Mouse (Mus musculus): Measurements from ENCODE around the gene Fubp1. TPM values are rescaled to one million over a fixed set of nuclear protein-coding genes. Genes with fewer than 3 reads are reported as not detected.
"Not testable (repeated sequence)": the region's sequence is repeated elsewhere in the genome, so short reads cannot be mapped to it uniquely, and the experiment has no call there.

Gene Fubp1
- total RNA-seq, 2 experiments from 2014 or later = 105 to 116 TPM

- no peak for DNase-seq (ENCODE audit: low spot score in 2 of 2)
Observed at GRCm38 (mm10) chr3:152192238-152192931, 17.8 kb upstream of the Fubp1 start.

GRCm38 (mm10) chr3:152193177-152193576 is 17.0 kb upstream of the Fubp1 start:
- no peak for DNase-seq (ENCODE audit: low spot score in 2 of 2)

GRCm38 (mm10) chr3:152193635-152194097 is 16.6 kb upstream of the Fubp1 start:
- peak; percentile 52 to 78 for DNase-seq (ENCODE audit: low spot score in 2 of 2)

GRCm38 (mm10) chr3:152197246-152197645 is 13.0 kb upstream of the Fubp1 start:
- not testable (repeated sequence) for DNase-seq (ENCODE audit: low spot score in 2 of 2)

- DNase-seq (ENCODE audit: low spot score in 2 of 2) = no peak
Observed at GRCm38 (mm10) chr3:152199125-152199524, 11.1 kb upstream of the Fubp1 start.

- no peak for DNase-seq (ENCODE audit: low spot score in 2 of 2)
Observed at GRCm38 (mm10) chr3:152201181-152201580, 9.0 kb upstream of the Fubp1 start.

GRCm38 (mm10) chr3:152201651-152202050 is 8.6 kb upstream of the Fubp1 start:
- DNase-seq (ENCODE audit: low spot score in 2 of 2) = no peak

- DNase-seq (ENCODE audit: low spot score in 2 of 2) = no peak
Observed at GRCm38 (mm10) chr3:152202942-152203341, 7.3 kb upstream of the Fubp1 start.

GRCm38 (mm10) chr3:152203411-152203810 is 6.8 kb upstream of the Fubp1 start:
- DNase-seq (ENCODE audit: low spot score in 2 of 2) = no peak

- DNase-seq (ENCODE audit: low spot score in 2 of 2) = no peak
Observed at GRCm38 (mm10) chr3:152203996-152204395, 6.2 kb upstream of the Fubp1 start.

GRCm38 (mm10) chr3:152204577-152204976 is 5.6 kb upstream of the Fubp1 start:
- DNase-seq (ENCODE audit: low spot score in 2 of 2) = no peak

GRCm38 (mm10) chr3:152207156-152207555 is 3.1 kb upstream of the Fubp1 start:
- DNase-seq (ENCODE audit: low spot score in 2 of 2) = no peak

GRCm38 (mm10) chr3:152208096-152208885 is 1.9 kb upstream of the Fubp1 start:
- DNase-seq (ENCODE audit: low spot score in 2 of 2) = no peak

- no peak for DNase-seq (ENCODE audit: low spot score in 2 of 2)
Observed at GRCm38 (mm10) chr3:152209177-152209966, 850 bp upstream of the Fubp1 start.

- DNase-seq (ENCODE audit: low spot score in 2 of 2) = peak; percentile 57 to 75
Observed at GRCm38 (mm10) chr3:152210728-152211391, 638 bp downstream of the Fubp1 start.

GRCm38 (mm10) chr3:152211731-152212279 is 1.6 kb downstream of the Fubp1 start:
- no peak for DNase-seq (ENCODE audit: low spot score in 2 of 2)

GRCm38 (mm10) chr3:152213416-152213815 is 3.2 kb downstream of the Fubp1 start:
- no peak for DNase-seq (ENCODE audit: low spot score in 2 of 2)

GRCm38 (mm10) chr3:152224918-152225317 is 14.7 kb downstream of the Fubp1 start:
- no peak for DNase-seq (ENCODE audit: low spot score in 2 of 2)

GRCm38 (mm10) chr3:152225906-152226305 is 15.7 kb downstream of the Fubp1 start:
- no peak for DNase-seq (ENCODE audit: low spot score in 2 of 2)

GRCm38 (mm10) chr3:152228843-152229242 is 18.6 kb downstream of the Fubp1 start:
- no peak for DNase-seq (ENCODE audit: low spot score in 2 of 2)

GRCm38 (mm10) chr3:152229271-152229670 is 19.0 kb downstream of the Fubp1 start:
- DNase-seq (ENCODE audit: low spot score in 2 of 2) = no peak
